Mouse (Mus musculus) spleen, adult 2 months (tissue): Measurements from ENCODE around the gene Ppp2r5b.

Source experiments
- CTCF ChIP-seq: fragments of 200-500 bp; IDR thresholded peaks from 2 replicates; pipeline ENCODE4 v1.5.1; 2011; ENCODE audit warnings: mild to moderate bottlenecking, inconsistent platforms; ENCODE audit not compliant: insufficient read depth, insufficient read length, insufficient replicate concordance; ENCODE audit errors: extremely low read depth
- POLR2A ChIP-seq: fragments of 200-500 bp; IDR thresholded peaks from 2 replicates; pipeline ENCODE4 v1.6.1; 2011; ENCODE audit warnings: low read depth, low read length, inconsistent platforms

GRCm38 (mm10) chr19:6279481-6280144, 43.9 kb upstream of the Ppp2r5b start:
- TF ChIP-seq CTCF (no peak), POLR2A (no peak)
